Mouse (Mus musculus) urinary bladder, postnatal 4 days (tissue): ENCODE measurements around the gene Tgoln1.

Experiments
- DNase-seq, 2 experiments: peaks; one replicate each; pipeline ENCODE4 v3.0.0; 2021 to 2022; ENCODE audit warnings: low spot score in 2 of 2

Gene Tgoln1

GRCm38 (mm10) chr6:72616643-72617288 lies at the start of gene Tgoln1:
Gene Tgoln1 (minus strand): TSS chr6:72617000.
- peak; percentile 89 to 92 for DNase-seq

DNA sequence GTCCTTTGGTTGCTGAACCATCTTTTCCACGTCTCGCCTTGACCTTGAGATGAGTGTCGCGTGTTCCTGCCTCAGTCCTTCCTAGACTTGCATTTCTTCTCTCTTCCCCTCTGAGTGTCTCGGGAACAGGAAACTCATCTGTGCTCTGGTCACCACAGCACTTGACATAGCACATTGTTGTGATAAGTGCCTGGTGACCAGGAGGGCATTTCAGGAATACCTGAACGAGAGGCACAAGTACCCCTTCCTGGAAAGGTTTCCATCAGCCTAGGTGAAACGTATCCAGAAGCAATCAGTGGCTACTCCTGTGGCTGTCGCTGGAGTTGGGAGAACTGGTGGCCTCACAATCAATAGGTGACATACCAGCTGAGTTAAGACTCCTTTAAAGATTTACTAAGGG lies 47.5 kb upstream of the Tgoln1 start:
- no peak for DNase-seq

DNA sequence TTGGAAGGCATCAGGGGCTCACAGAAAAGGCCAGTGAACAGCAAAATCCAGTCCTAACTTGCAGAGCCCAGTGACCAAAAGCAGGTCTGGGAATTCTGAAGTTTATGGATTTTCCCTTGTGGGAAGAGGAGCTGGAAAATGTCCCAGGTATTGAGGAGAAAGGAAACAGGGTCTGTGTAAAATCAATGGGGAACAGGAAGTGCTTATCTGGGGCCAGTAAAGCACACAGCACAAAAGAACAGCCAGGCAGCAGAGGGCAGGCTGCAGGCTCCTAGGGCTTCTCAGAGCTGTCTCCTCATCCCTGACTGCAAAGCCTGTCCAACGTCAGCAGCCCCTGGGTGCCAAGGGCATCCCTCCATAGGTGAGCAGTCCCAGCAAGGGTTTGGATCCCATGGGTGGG lies 46.2 kb upstream of the Tgoln1 start:
- no peak for DNase-seq

DNA sequence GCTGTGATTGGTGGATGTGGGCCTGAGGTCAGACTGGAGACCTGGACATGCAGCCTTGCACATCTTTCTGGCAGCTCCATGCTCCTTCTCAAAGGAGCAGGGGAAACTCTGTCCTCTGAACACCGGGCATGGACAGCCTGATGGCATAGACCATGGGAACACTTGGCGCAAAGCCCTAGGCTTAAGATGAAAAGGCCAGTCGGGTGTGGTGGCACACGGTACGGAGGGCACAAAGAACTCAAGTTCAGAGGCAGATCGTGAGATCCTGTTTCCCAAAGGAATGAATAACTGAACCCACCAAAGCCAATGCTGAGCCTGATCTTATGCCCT lies 43.6 kb upstream of the Tgoln1 start:
- DNase-seq, result no peak

DNA sequence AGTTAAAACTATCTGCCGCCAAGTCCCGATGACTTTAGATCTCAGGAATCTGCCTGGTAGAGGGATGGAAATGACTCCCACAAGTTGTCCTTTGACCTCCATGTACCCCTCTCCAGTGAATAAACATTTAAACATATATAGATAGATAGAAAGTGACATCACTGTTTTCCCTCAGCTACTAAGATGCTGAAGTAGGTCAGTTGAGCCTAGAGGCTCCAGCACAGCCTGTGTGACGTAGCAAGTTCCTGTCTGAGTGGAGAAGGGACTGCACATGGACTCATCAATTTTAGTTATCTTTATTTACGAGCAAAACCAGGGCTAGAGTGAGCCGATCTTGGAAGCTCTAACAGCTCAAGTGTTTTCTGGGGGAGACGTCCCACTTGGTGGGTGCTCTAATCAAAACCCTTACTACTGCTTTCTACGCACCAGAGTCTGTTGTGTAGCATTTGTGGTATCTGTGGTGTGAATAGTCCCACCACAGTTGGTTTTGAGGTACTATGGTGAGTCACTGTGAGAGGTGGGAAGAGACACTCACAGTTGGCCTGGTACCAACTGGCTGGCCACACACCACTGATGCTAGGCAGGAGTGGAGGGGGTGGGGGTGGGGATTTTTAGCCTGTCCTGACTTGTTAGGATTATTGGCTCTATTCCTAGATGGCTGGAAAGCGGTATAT lies 43.1 kb upstream of the Tgoln1 start:
- no peak for DNase-seq

DNA sequence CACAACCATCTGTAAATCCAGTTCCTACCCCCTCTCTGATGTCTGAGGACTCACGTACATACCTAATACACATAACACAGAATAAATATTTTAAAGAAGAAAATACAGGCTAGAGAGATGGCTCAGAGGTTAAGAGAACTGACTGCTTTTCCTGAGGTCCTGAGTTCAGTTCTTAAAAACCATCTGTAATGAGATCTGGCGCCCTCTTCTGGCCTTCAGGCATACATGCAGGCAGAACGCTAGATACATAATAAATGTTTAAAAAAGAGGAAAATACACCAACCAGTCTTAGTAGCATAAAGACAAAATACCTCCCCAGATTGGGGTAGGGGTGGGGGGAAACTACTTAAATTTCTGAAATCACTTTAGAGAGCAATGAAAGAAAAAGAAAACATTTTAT lies 41.2 kb upstream of the Tgoln1 start:
- no peak for DNase-seq

DNA sequence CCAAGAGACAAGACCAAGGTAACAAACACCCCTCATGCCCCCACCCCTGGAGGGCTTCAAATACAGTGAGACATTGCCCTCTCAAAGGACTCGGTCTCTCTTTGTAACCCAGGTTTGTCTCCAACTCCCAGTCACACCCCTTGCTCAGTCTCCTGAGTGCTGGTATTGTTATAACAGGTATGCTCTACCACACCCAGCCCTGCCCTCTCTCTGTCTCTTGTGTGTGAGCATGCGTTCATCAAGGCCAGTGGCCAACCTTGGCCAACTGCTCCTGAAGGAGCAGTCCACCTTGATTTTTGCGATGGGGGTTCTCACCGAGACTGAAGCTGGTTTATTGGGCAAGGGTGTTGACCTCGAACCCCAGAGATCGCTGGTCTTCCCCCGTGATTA lies 39.2 kb upstream of the Tgoln1 start:
- no peak for DNase-seq

DNA sequence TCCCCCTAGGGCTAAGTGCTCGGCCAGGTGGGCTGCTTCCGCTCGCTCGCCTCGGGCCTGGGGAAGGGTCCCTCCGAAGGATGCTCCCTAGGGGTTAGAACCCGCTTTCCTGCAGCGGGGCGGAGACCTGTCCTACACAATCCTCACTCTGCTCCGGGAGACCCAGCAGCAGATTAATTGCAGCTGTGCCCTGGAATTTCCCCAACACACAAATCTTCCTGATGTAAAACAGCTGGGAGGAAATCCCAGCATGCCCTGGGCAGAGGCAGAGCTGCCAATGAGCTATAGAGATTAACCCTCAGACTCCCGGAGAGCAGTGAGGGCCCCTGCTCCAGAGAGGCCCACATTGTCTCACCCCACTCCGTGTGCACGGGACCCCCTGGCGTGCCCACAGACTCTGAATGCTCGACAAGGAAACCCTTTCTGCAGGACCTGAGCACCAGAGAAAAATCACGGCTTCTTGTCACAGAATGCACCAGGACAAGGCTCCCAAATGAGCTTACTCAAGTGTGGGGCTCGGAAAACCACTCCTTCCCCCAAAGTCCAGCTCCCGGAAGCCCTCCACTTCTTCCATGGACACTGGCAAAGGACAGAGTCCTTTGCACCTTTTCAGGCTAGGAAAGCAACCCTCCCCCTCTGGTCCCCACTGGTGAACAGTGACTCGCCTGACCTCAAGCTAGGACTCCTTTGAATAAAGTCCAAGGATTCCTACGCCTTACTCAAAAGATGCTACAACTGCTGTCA lies 38.7 kb upstream of the Tgoln1 start:
- peak; percentile 79 to 83 for DNase-seq

- no peak for DNase-seq
These were observed 37.6 kb upstream of the Tgoln1 start for GRCm38 (mm10) chr6:72654355-72654754.

- DNase-seq, result no peak
These were observed 36.6 kb upstream of the Tgoln1 start for GRCm38 (mm10) chr6:72653419-72653818.

GRCm38 (mm10) chr6:72650338-72650851 lies 33.6 kb upstream of the Tgoln1 start:
- no peak for DNase-seq

- DNase-seq, result no peak
These were observed 31.3 kb upstream of the Tgoln1 start for GRCm38 (mm10) chr6:72648002-72648595.

DNA sequence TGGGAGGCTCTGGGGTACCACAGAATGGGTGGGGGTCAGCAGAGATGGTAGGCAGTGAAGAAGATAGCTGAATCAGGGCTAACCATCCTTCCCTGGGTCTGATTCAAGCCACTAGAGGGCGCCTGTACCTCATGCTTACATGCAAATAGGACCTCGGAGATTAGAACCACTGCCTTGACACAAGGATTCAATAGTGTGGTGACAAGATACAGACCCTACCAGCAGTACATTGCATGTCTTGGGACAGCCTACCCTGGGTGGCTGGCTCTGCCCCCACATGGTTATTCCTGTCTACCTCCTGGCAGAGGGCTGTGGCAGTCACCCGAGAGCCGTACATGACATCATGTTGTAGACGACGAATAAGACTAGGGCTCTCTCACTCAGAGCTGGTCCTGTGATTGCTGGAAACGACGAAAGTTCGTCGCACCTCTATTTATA lies 30.6 kb upstream of the Tgoln1 start:
- peak in 1 of 2 experiments; percentile 74 for DNase-seq

GRCm38 (mm10) chr6:72645364-72645763 lies 28.6 kb upstream of the Tgoln1 start:
- DNase-seq, result no peak

DNA sequence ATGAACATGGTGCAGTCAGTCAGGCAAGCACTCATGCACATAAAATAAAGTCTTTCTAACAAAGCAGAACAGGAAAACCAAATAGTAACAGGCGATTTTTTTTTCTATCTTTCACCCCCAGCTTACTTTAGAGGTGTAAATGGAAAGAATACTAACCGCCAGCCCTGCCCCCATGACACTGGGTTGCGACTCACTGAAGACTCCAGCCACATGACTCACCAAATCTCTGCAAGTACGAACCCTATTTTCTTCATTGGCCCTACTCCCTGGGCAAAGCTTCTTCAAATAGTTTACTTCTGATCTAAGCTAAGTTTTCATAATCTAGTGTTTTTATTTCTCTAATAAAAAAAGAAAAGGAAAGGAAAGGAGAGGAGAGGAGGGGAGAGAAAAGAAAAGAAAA lies 27.8 kb upstream of the Tgoln1 start:
- DNase-seq, result no peak

- DNase-seq, result no peak
These were observed 24.6 kb upstream of the Tgoln1 start for GRCm38 (mm10) chr6:72641218-72641954.

DNA sequence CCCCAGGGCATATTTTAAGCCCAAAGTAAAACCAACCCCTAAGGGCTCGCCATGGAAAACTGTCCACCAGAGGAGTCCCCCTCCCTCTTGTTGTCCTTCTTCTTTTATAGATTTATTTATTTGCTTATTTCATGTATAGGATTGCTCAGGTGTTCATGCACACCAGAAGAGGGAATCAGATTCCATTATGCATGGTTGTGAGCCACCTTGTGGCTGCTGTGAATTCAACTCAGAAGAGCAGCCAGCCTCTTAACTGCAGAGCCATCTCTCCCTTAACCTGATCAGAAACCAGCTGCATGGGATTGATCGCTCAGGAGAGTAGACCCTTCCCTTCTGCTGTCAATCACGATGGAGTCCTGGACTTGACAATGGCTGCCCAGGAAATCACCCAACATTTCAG lies 20.1 kb upstream of the Tgoln1 start:
- DNase-seq, result no peak

GRCm38 (mm10) chr6:72635760-72636431 lies 19.1 kb upstream of the Tgoln1 start:
- DNase-seq, result peak in 1 of 2 experiments; percentile 39

DNA sequence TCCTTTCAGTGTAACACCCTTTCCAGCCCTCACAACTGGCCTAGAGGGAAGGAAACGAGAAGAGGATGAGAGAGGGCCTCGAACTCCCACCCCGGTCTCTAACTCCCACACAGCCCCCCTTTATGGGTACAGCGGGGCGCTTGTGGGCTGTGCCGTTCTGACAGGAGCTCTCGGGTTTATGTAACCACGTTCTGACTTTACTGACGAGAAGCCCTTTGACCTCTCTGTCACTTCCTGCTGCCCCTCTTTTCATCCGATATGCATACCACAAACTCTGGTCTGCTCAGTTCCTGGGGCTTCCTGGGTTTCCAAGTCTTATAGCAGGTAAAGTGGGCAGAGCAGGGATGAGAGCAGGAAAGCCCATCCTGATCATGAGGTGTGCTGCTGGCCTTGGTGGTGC lies 17.5 kb upstream of the Tgoln1 start:
- no peak for DNase-seq

- DNase-seq, result no peak
These were observed 14.9 kb upstream of the Tgoln1 start for GRCm38 (mm10) chr6:72631700-72632099.

DNA sequence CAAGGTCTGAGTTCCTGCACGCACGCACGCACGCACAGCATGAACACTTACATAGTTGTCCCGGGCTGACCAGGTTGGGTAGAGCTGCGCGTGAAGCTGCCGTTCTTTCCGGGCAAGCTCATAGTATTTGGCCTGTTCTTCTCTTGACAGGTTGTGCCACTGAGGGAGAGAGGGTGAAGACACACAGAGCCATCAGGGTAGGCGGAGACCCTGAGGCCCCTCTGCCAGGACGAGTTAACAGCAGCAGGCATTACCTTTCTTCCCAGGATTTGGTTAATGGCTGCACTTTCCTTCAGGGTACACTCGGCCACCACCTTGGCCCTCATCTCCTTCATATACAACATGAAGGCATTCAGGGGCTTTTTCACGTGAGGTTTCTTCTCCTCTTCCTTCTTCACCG lies 14.2 kb upstream of the Tgoln1 start:
- no peak for DNase-seq
